Mouse (Mus musculus) myocyte (in vitro differentiated cells): ENCODE measurements around the gene Mrtfb. TPM values are rescaled to one million over a fixed set of nuclear protein-coding genes. Genes with fewer than 3 reads are reported as not detected.

Experiments
- H3K27me3 ChIP-seq: one replicate; pipeline ENCODE4 v1.6.1; 2011; ENCODE audit not compliant: control insufficient read depth, insufficient read depth, insufficient read length
- H3K36me3 ChIP-seq: one replicate; pipeline ENCODE4 v1.6.1; 2011; ENCODE audit not compliant: control insufficient read depth, insufficient read depth
- H3K4me2 ChIP-seq: one replicate; pipeline ENCODE4 v1.6.1; 2011; ENCODE audit warnings: low read depth, control low read depth
- H3K4me3 ChIP-seq: one replicate; pipeline ENCODE4 v1.5.1; 2011; ENCODE audit warnings: mild to moderate bottlenecking, control low read depth, moderate library complexity
- H3K79me2 ChIP-seq: one replicate; pipeline ENCODE4 v1.6.1; 2011; ENCODE audit not compliant: control insufficient read depth, insufficient read depth
- H3ac ChIP-seq: one replicate; pipeline ENCODE4 v1.6.1; 2011; ENCODE audit not compliant: control insufficient read depth, insufficient read length
- CEBPB ChIP-seq: IDR thresholded peaks from 2 replicates; pipeline ENCODE4 v1.6.1; 2011; ENCODE audit warnings: mild to moderate bottlenecking, moderate library complexity; ENCODE audit not compliant: poor library complexity, insufficient read depth, severe bottlenecking
- E2F4 ChIP-seq: IDR thresholded peaks from one replicate; pipeline ENCODE4 v1.6.1; 2011; ENCODE audit warnings: mild to moderate bottlenecking, control low read depth, moderate library complexity; ENCODE audit not compliant: insufficient read depth
- MAX ChIP-seq: IDR thresholded peaks from one replicate; pipeline ENCODE4 v1.6.1; 2011; ENCODE audit warnings: low read depth, mild to moderate bottlenecking, control low read depth
- MYOD1 ChIP-seq, 3 experiments: IDR thresholded peaks; one replicate each; pipeline ENCODE4 v1.6.1; 2011; ENCODE audit warnings: control low read depth in 2 of 3, low read depth in 2 of 3, mild to moderate bottlenecking in 2 of 3, moderate library complexity in 1 of 3; ENCODE audit not compliant: insufficient read length in 2 of 3, control insufficient read depth in 1 of 3
- MYOG ChIP-seq, 3 experiments: IDR thresholded peaks; one replicate each; pipeline ENCODE4 v1.6.1; 2011; ENCODE audit warnings: control low read depth in 2 of 3, low read depth in 2 of 3, mild to moderate bottlenecking in 2 of 3; ENCODE audit not compliant: insufficient read length in 2 of 3, control insufficient read depth in 1 of 3, insufficient read depth in 1 of 3
- POLR2A ChIP-seq: IDR thresholded peaks from one replicate; pipeline ENCODE4 v1.6.1; 2011; ENCODE audit warnings: low read depth, mild to moderate bottlenecking, control low read depth, moderate library complexity; ENCODE audit not compliant: insufficient read length
- POLR2AphosphoS2 ChIP-seq: IDR thresholded peaks from one replicate; pipeline ENCODE4 v1.6.1; 2011; ENCODE audit warnings: low read depth, control low read depth; ENCODE audit not compliant: insufficient read length
- REST ChIP-seq: IDR thresholded peaks from one replicate; pipeline ENCODE4 v1.6.1; 2011; ENCODE audit warnings: mild to moderate bottlenecking, control low read depth, moderate library complexity; ENCODE audit not compliant: insufficient read depth, insufficient read length
- SRF ChIP-seq: IDR thresholded peaks from one replicate; pipeline ENCODE4 v1.6.1; 2011; ENCODE audit warnings: low read depth; ENCODE audit not compliant: control insufficient read depth, insufficient read length
- TCF12 ChIP-seq: IDR thresholded peaks from one replicate; pipeline ENCODE4 v1.6.1; 2011; ENCODE audit warnings: mild to moderate bottlenecking, control low read depth; ENCODE audit not compliant: poor library complexity, insufficient read depth, severe bottlenecking
- TCF3 ChIP-seq: IDR thresholded peaks from one replicate; pipeline ENCODE4 v1.6.1; 2011; ENCODE audit warnings: low read depth, control low read depth; ENCODE audit not compliant: insufficient read length
- USF1 ChIP-seq: IDR thresholded peaks from one replicate; pipeline ENCODE4 v1.6.1; 2011; ENCODE audit warnings: low read depth, mild to moderate bottlenecking, control low read depth, moderate library complexity
- polyA plus RNA-seq: library from polyadenylated mRNA; unstranded; fragments of >200 nt; fragmentation: generic; extraction: Trizol; gene quantifications from one replicate; pipeline ENCODE4 v1.2.1, GENCODE M21; 2012; ENCODE audit warnings: missing spikeins

Gene Mrtfb
- polyA plus RNA-seq, 1 experiment = 5.2 TPM

DNA sequence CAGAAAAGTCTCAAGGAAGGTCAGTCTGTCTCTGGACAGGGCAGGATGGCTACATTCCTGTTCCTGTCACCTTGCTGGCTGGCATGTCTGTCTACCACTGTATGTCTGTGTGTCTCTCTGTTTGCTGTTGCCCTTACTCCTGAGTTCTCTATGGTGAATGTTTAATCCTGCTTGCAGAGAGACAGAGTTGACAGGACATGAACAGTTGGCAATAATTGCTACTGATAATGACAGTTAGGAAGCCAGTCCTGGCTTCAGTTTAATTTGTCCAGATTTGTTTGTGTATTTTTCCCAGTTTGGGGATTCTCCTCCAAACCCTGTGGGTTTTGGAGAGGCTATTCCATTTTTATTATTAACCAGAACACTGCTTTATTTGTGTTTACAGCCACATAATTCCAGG, 102.5 kb downstream of the Mrtfb start:
- Histone ChIP-seq H3K79me2 (no peaks in the 10 kb centered on the region), H3K27me3 (no peaks in the 10 kb centered on the region), H3K36me3 (no peaks in the 10 kb centered on the region), H3ac (no peak overlapping the region), H3K4me2 (peak overlapping the region; percentile 67), H3K4me3 (peak overlapping the region; percentile 5)
- TF ChIP-seq POLR2AphosphoS2 (no peak), REST (no peak), CEBPB (no peak), E2F4 (no peak), TCF12 (no peak), MYOG (IDR thresholded peaks at IDR 0.05; ENCODE audit: control insufficient read depth in 1 of 3, insufficient read depth in 1 of 3, insufficient read length in 2 of 3, low read depth in 2 of 3) (no peak), POLR2A (no peak), SRF (no peak), MAX (no peak), TCF3 (no peak), MYOD1 (IDR thresholded peaks at IDR 0.05; ENCODE audit: control insufficient read depth in 1 of 3, insufficient read length in 2 of 3, low read depth in 2 of 3) (no peak), USF1 (no peak)

DNA sequence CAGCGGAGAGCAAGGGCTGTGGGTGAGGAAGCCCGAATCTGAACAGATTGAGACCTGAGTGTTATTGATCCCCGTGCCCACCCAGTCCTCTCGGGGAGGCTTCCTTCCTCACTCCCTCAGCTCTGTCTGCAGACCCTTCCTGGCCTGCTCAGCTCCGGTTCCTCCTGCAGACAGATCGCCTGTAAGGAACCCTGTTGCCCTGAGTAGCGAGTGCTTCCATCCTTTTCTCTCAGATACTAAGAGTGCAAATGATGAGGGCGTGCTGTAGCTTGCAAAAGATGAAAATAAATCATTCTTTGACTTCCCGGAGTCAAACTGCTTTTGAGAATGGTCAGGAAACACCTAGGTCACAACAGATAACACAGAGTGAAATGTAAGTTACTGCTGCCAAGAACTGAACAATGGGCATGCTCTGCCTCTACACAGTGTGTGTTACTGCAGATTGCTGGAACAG, 103.2 kb downstream of the Mrtfb start:
- H3K4me3 ChIP-seq = no peak overlapping the region
- no peak overlapping the region for H3ac ChIP-seq
- no peaks in the 10 kb centered on the region for H3K79me2 ChIP-seq
- TF ChIP-seq E2F4 = no peak
- TF ChIP-seq REST = no peak
- no peak for TF ChIP-seq CEBPB
- no peak for TF ChIP-seq MYOD1 (IDR thresholded peaks at IDR 0.05; ENCODE audit: control insufficient read depth in 1 of 3, insufficient read length in 2 of 3, low read depth in 2 of 3)
- TF ChIP-seq SRF = no peak
- no peak for TF ChIP-seq MAX
- TF ChIP-seq USF1 = no peak
- no peak for TF ChIP-seq TCF12
- no peak for TF ChIP-seq MYOG (IDR thresholded peaks at IDR 0.05; ENCODE audit: control insufficient read depth in 1 of 3, insufficient read depth in 1 of 3, insufficient read length in 2 of 3, low read depth in 2 of 3)
- no peak for TF ChIP-seq POLR2A
- no peak for TF ChIP-seq TCF3
- TF ChIP-seq POLR2AphosphoS2 = no peak
- peak overlapping the region; percentile 20 for H3K4me2 ChIP-seq
- H3K27me3 ChIP-seq = no peaks in the 10 kb centered on the region
- no peaks in the 10 kb centered on the region for H3K36me3 ChIP-seq

DNA sequence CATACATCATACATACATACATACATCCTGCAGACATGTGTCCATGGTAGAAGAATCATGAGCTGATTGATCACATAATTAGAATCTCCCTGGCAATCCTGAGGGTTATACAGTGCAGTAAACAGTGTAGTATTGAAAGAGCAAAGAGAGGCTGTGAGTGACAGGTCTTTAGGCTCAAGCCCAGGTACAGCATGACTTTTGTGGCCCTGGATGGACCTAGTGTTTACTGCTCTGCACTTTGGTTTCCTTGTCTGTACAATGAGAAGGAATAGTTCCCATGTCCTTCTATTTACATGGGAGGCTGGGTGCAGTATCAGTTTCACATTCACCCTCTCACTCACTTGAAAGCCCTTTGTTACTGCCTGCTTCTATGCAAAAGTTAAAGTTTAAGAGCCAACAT, 103.9 kb downstream of the Mrtfb start:
- H3K4me3 ChIP-seq = no peak overlapping the region
- no peak overlapping the region for H3K4me2 ChIP-seq
- no peaks in the 10 kb centered on the region for H3K27me3 ChIP-seq

DNA sequence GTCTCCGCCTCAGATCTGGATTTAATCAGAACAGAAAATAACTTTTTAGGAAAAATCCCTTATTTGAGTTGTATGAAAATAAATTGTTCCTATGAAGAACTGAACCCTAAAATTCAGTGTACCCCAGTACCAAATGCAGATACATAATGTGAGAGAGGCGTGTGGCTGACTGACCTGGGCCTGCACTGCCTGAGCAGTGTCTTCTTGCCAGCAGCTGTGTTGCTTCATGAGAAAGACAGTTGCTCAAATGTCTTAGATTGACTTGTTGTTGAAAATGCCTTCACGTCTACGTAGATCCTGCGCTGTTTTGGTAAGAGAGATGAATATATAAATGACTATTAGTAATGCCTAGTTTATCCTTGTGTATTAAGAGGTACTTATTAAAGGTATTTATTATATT, 104.6 kb downstream of the Mrtfb start:
- H3ac ChIP-seq = no peak overlapping the region
- H3K4me2 ChIP-seq = no peak overlapping the region
- H3K27me3 ChIP-seq = no peaks in the 10 kb centered on the region
- H3K79me2 ChIP-seq = no peaks in the 10 kb centered on the region
- H3K4me3 ChIP-seq = no peak overlapping the region
- TF ChIP-seq MAX (no peak), TCF3 (no peak), POLR2A (no peak), SRF (no peak), TCF12 (no peak), USF1 (no peak), POLR2AphosphoS2 (no peak), MYOG (IDR thresholded peaks at IDR 0.05; ENCODE audit: control insufficient read depth in 1 of 3, insufficient read depth in 1 of 3, insufficient read length in 2 of 3, low read depth in 2 of 3) (no peak), REST (no peak), CEBPB (no peak), MYOD1 (IDR thresholded peaks at IDR 0.05; ENCODE audit: control insufficient read depth in 1 of 3, insufficient read length in 2 of 3, low read depth in 2 of 3) (no peak), E2F4 (no peak)
- H3K36me3 ChIP-seq = no peaks in the 10 kb centered on the region

More for the DNA sequence above, 103.9 kb downstream of the Mrtfb start:
- Histone ChIP-seq H3ac (no peak overlapping the region), H3K79me2 (no peaks in the 10 kb centered on the region), H3K36me3 (no peaks in the 10 kb centered on the region)
- no peak for TF ChIP-seq CEBPB

DNA sequence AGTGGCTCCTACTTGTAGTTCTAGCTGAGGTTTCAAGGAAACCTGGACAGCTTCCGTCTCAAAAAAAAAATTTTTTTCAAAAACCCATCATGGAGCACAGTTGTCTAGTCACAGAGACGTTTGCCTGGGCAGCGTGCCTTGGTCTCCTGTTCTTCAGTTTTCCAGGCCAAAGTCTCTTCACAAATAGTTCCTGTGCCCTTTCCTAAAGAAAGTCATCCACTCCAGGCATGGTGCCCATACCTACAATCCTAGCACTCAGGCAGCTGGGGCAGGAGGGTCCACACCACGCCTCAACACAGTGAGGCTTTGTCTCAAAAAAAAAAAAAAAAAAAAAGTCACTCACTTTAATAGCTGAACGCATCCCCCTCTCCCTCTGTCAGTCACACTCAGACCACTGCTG, 106.9 kb downstream of the Mrtfb start:
- Histone ChIP-seq H3ac (no peak overlapping the region), H3K4me2 (no peak overlapping the region), H3K4me3 (no peak overlapping the region), H3K36me3 (no peaks in the 10 kb centered on the region), H3K79me2 (no peaks in the 10 kb centered on the region), H3K27me3 (no peaks in the 10 kb centered on the region)
- TF ChIP-seq TCF3 (no peak), REST (no peak), POLR2AphosphoS2 (no peak), POLR2A (no peak), TCF12 (no peak), USF1 (no peak), SRF (no peak), MYOG (IDR thresholded peaks at IDR 0.05; ENCODE audit: control insufficient read depth in 1 of 3, insufficient read depth in 1 of 3, insufficient read length in 2 of 3, low read depth in 2 of 3) (no peak), CEBPB (no peak), E2F4 (no peak), MAX (no peak), MYOD1 (IDR thresholded peaks at IDR 0.05; ENCODE audit: control insufficient read depth in 1 of 3, insufficient read length in 2 of 3, low read depth in 2 of 3) (no peak)
